Mouse (Mus musculus) neural tube, embryonic 10.5 days (tissue): ENCODE measurements around the gene Gm17662.

ENCODE experiments used
- DNase-seq: peaks from one replicate; pipeline ENCODE4 v3.0.0-alpha.2; 2017; ENCODE audit warnings: low spot score; ENCODE audit errors: extremely low spot score

Gm17662 gene

DNA sequence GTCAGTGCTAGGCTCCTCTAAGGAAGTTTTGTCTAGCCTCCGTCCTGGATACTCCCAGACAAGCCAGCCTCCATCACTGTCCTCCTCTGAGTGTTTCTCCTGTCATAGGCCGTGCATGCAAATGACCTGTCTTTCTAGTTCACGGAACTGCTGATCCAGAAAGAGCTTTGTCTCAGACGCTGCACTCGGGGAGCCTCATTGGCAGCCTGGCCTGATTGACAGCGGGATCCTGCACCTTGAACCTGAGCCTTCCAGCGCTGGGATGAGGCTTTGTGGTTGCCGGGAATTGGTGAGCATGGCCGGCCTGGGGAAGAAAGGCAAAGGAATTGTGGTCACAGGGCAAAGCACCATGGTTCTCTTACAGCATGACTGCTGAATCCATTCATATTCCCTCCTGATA is 30.4 kb downstream of the Gm17662 start:
- DNase-seq, result no peak

DNA sequence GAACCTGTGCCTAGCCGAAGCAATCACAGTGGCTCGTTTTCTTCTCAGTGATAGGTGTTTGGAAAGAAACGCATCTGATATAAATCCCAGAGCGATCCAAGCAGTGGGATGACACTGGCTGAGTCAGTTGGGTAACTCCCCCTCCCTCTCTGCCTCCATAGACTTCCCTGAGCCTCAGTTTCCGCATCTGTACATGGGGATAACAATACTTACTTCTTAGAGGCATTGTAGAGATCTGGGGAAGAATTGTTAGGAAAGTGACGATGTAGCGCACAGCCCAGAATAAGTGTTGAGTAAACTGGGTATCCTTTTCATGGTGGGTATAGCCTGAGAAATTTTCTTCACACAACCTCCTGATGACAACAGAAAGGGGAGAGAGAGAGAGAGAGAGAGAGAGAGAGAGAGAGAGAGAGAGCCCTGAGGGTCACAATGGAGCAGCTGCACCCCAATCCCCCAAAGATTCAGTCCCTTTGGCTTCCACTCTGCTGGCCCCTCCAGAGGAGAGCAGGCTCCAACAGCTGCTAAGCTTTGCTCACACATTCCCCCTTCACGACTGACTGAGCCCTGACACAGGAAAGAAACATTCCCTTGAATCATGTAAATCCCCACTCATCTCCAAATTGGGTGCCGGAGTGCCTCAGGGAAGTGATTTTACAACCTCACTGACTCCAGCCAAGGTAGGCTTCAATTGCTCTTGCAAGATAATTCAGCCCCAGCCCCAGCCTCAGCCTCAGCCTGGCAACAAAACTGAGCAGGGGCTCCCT is 31.6 kb downstream of the Gm17662 start:
- no peak for DNase-seq

DNA sequence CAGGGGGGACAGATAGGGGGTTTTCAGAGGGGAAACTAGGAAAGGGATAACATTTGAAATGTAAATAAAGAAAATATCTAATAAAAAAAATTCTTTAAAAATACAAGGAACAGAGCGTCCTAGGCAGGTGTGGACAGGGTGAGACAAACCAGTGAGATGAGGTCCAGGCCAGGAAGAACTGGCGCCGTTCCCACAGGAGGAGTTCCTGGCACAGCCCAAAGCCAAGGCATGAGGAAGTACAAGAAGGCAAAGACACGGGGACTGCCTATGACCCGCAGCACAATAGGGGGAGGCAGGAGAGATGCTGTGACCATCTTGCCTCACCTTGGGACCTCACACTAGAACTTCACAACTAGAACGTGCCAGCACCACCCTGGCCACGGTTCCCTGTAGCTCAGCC is 34.6 kb downstream of the Gm17662 start:
- DNase-seq, result no peak

DNA sequence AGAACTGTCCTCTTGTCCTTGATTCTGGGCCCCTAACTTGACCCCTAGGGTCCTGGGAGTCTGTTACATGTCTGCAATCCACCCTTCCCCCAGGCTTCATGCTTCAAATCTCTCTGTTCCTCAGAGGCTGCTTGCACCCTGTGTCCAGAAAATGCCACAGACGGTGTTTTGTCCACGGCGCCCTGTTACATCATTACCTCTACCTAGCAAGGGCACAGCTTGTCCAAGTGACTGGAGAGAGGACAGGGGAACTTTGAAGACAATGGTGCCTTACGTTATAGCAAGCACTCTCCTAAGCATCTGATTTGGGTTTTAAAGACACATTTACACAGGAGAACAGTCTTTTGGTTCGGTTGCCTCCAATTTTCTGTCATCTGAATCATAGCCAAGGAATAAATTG is 36.5 kb downstream of the Gm17662 start:
- DNase-seq, result no peak

DNA sequence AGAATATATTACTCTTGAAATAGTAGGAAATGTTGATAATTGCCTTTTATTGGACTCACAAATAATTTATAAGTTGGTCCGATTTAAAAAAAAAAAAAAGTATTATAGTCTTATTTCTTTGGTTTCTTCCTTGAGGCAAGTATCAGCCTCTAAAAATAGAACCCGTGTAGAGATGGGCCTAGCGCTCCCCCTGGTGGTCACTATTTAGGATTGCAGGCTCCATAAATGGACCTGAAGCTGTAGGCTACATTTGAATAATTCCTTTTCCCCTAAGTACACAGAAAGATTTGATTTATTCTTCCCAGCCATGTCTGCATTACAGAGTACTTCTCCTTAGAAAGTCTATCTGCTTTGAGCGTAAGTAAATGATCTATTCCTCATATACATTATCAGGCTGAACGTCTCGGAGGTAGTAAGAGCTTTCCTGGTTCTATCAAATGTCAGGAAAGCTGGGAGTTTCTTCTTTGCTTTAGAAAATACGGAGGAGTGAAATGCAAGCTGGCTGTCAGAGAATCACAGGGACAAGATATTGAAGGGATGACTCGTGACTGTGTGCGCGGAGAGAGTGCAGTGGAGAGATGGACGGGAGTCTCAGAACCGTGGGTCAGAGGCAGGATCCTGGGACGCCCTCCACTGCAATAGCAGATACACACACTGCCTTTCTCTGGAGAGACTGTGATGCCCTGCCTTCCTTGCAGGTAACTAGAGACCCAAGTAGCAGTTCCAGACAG is 37.0 kb downstream of the Gm17662 start:
- DNase-seq, result peak; percentile 32

DNA sequence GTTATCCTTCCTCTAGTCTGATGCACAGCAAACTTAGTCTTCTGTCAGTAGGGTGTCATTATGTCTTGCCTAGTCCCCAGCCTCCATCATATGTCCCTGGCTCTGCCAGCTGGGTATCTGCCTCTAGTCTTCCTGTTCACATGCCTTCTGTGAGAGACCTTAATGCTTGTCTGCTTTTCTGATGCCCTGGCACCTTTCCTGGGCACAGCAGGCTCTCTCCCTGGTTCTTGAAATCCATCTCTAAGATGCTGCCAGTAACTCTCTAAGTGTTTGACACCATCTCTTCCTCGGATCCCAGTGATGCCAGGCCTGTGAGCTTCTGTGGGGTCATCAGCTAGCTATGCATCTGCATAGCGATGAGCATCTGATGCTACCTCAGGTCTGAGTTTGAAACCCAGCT is 45.7 kb downstream of the Gm17662 start:
- DNase-seq, result no peak

DNA sequence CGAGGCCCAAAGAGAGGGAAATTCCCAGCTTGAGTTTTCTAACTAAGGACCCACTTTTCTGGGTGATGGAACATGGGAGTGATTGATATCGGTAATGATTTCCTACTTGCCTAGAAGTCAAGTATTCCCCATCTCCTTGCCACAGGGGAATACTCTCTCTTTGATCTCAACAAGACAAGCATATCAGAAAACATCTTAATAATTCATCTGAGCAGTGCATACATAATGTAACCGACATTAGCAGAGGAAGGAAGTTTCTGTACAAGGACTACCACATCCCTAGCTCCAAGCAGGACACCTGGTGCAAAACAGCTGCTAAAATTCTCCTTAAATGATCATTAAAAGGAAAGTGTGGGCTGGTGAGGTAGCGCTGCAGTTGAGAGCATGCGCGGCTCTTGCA is 47.9 kb downstream of the Gm17662 start:
- DNase-seq, result no peak
